Mouse (Mus musculus) left cerebral cortex, adult 9 months (tissue): ENCODE data around the gene Gm17631.
"Not testable (repeated sequence)": the region's sequence is repeated elsewhere in the genome, so short reads cannot be mapped to it uniquely, and the experiment has no call there.

Source experiments
- DNase-seq, 2 experiments: peaks; one replicate each; pipeline ENCODE4 v3.0.0; 2022; ENCODE audit warnings: low spot score in 2 of 2

Gm17631 gene

DNA sequence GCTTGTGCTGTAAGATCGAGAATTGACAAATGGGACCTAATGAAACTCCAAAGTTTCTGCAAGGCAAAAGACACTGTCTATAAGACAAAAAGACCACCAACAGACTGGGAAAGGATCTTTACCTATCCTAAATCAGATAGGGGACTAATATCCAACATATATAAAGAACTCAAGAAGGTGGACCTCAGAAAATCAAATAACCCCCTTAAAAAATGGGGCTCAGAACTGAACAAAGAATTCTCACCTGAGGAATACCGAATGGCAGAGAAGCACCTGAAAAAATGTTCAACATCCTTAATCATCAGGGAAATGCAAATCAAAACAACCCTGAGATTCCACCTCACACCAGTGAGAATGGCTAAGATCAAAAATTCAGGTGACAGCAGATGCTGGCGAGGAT, at the start of gene Gm17631:
TSS of gene Gm17631 (plus strand) at position 301 of the 400 bp plus-strand sequence.
- DNase-seq: not testable (repeated sequence)

GRCm38 (mm10) chr6:129817731-129818130, 44.7 kb upstream of the Gm17631 start:
- no peak for DNase-seq

GRCm38 (mm10) chr6:129824004-129824403, 38.4 kb upstream of the Gm17631 start:
- DNase-seq: no peak

DNA sequence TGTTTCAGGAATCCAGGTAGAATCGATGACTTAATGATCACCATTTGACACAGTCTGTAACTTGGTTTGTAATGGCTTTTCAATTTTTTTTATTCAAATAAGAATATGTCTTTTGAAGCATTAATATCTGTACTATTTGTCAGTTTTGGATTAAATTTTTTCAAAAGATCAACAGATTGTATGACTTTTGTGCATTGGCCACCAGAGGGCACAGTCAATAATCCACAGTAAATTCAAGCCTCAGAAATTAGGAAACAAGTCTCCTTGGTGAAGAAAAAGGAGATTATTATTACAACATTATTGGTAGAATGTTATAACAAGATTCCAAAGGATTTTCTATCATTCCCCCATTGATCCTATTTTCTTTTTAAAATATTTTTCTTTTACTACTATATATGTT, 36.9 kb upstream of the Gm17631 start:
- no peak for DNase-seq

DNA sequence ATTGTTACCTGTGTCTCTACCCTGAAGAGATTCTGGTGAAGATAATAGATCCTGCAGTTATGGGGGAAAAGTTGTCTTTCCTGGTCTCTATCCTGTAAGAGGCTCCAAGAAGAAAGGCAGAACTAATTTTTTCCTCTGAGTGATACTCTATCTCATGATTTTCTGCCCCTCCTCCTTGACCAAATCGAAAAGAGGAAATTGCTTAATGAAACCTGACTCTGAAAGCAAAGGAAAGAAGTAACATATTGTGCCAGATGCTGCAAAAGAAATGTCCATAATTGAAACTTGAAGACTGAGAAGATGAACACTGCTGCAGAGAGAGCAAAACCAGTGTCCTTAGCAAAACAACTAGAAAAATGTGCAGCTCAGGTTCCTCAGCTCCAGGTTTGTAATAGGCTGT, 14.1 kb downstream of the Gm17631 start, which contains the start of gene Klra17:
TSS of gene Klra17 (minus strand) at position 124 of the 400 bp plus-strand sequence.
- no peak for DNase-seq

DNA sequence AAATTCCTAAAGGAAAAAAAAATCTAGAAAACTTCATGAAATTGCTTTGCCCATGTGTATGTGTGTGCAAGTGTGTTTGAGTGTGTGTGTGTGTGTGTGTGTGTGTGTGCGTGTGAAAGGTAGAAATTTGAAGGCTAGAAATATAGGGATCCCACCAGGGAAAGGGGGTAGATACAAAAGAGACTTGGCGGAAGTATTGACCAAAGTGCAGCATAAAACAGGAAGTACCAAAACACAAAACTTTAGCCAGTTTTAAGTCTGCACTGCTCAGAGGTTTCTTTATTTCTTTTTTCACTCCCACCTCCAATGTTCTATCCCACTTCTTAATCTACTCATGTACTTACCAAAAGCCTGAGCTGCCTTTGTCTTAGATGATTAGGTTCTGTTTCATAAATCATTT, 20.1 kb downstream of the Gm17631 start:
- DNase-seq: no peak
